Mouse (Mus musculus): ENCODE measurements around the gene Mark3. TPM values are rescaled to one million over a fixed set of nuclear protein-coding genes. Genes with fewer than 3 reads are reported as not detected.
A peak's percentile ranks its signal among the peaks of the same experiment; 100 is the strongest.
"Not testable (repeated sequence)": the region's sequence is repeated elsewhere in the genome, so short reads cannot be mapped to it uniquely, and the experiment has no call there.

The Mark3 gene
- polyA plus RNA-seq, 1 experiment from 2014 or later, result 20.7 TPM

DNA sequence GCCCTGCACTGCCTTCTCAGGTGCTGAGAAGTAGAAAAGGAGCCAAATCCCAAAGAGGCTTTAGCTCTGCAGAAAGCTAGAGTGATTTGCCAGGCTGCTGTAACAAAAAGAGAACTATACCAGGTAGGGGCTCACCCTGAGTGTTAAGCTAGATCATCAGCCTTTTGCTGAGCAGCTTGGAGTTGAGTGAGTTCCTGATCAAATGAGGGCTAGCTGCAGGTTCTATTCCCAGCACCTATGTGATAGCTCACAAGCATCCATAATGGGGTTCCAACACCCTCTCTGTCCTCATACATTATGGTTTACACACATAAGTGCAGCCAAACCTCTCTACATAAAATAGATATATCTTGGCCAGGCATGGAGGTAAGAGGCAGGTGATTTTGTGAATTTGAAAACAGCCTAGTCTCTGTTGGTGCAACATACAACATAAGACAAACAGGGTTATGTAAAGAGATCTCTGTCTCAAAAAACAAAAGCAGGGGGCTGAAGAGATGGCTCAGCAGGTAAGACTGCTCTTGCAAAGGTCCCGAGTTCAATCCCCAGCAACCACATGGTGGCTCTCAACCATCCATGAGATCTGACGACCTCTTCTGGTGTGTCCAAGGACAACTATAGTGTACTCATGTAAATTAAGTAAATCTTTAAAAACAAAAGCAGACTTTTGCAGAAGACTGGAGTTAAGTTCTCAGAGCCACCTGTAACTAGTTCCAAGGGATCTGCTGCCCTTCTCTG, 25.6 kb upstream of the Mark3 start:
- Histone ChIP-seq H3K36me3 (ENCODE audit: inconsistent target) (peaks cover 28% of the 10 kb centered on the region), H3K27ac (no peak overlapping the region), H3K79me2 (ENCODE audit: inconsistent target) (peaks cover 4% of the 10 kb centered on the region; the same call in 1 of the 2 replicates), H3K4me3 (ENCODE audit: inconsistent target) (no peak overlapping the region)
- WGBS (ENCODE audit: missing documents), result 94% methylated on average over 2 of the region's 2 CpGs

DNA sequence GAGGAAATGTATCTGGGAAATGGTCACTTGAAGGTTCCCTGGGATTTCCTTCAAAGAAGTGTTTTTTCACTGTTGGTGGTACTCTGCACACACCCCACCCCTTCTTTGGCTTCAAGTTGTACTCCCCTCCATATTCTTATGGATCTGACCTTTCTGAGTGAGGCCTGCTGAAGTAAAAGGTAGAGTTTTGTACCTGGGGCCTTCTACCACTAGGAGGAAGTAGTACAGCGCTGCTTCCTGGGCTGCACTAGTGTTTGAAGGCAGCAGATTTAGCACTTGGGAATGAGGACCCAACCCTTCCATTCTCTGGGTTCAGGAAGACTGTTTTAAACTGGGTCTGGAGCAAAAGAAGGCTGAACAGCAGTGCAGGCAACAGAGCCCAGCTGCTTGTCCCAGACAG, 23.6 kb upstream of the Mark3 start:
- no peak overlapping the region for H3K27ac ChIP-seq
- no peaks in the 10 kb centered on the region for H3K79me2 ChIP-seq (ENCODE audit: inconsistent target)
- H3K4me3 ChIP-seq (ENCODE audit: inconsistent target), result no peak overlapping the region
- H3K36me3 ChIP-seq (ENCODE audit: inconsistent target), result peaks cover 13% of the 10 kb centered on the region
- 38% methylated on average over 1 of the region's 1 CpGs for whole genome bisulfite sequencing (ENCODE audit: missing documents)

GRCm38 (mm10) chr12:111552342-111552741, 22.0 kb upstream of the Mark3 start:
- Histone ChIP-seq H3K79me2 (ENCODE audit: inconsistent target) (no peaks in the 10 kb centered on the region), H3K4me3 (ENCODE audit: inconsistent target) (no peak overlapping the region), H3K27ac (no peak overlapping the region), H3K36me3 (ENCODE audit: inconsistent target) (peaks cover 3% of the 10 kb centered on the region)
- WGBS (ENCODE audit: missing documents), result 90% methylated on average over 8 of the region's 8 CpGs

- no peaks in the 10 kb centered on the region for H3K36me3 ChIP-seq (ENCODE audit: inconsistent target)
- H3K27ac ChIP-seq, result no peak overlapping the region
- H3K79me2 ChIP-seq (ENCODE audit: inconsistent target), result no peaks in the 10 kb centered on the region
- WGBS (ENCODE audit: missing documents), result 61% methylated on average over 4 of the region's 4 CpGs
- H3K4me3 ChIP-seq (ENCODE audit: inconsistent target), result no peak overlapping the region
Observed at GRCm38 (mm10) chr12:111555357-111555756, 19.0 kb upstream of the Mark3 start.

GRCm38 (mm10) chr12:111555893-111556292, 18.4 kb upstream of the Mark3 start:
- 95% methylated on average over 3 of the region's 5 CpGs for WGBS (ENCODE audit: missing documents)
- not testable (repeated sequence) for H3K4me3 ChIP-seq (ENCODE audit: inconsistent target)

DNA sequence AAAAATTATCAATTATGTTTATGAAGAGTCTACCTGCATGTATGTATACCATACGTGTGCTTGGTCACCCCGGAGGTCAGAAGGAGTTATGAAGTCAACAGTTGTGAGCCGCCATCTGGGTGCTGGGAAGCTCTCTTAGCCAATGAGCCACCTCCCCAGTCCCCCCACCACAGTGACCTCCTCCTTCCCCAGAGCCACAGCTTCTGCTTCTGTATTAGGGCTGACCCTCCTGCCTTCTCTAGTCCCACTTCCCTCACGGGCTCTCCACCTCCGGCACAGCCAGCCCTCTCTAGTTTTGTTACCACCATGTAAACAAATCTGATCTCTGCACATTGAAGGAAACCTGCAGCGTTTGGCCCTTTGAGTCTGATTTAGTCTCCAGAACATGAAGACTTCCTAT, 16.8 kb upstream of the Mark3 start:
- no peaks in the 10 kb centered on the region for H3K36me3 ChIP-seq (ENCODE audit: inconsistent target)
- no peaks in the 10 kb centered on the region for H3K79me2 ChIP-seq (ENCODE audit: inconsistent target)
- H3K27ac ChIP-seq, result no peak overlapping the region
- 3% methylated on average over 6 of the region's 6 CpGs for WGBS (ENCODE audit: missing documents)
- no peak overlapping the region for H3K4me3 ChIP-seq (ENCODE audit: inconsistent target)

More at GRCm38 (mm10) chr12:111555893-111556292, 18.4 kb upstream of the Mark3 start:
- not testable (repeated sequence) for H3K36me3 ChIP-seq (ENCODE audit: inconsistent target); H3K79me2 ChIP-seq (ENCODE audit: inconsistent target); H3K27ac ChIP-seq

- Histone ChIP-seq H3K36me3 (ENCODE audit: inconsistent target) (no peaks in the 10 kb centered on the region), H3K79me2 (ENCODE audit: inconsistent target) (no peaks in the 10 kb centered on the region), H3K4me3 (ENCODE audit: inconsistent target) (no peak overlapping the region), H3K27ac (no peak overlapping the region)
- 79% methylated on average over 2 of the region's 2 CpGs for WGBS (ENCODE audit: missing documents)
Observed at GRCm38 (mm10) chr12:111558655-111559054, 15.7 kb upstream of the Mark3 start.

GRCm38 (mm10) chr12:111559647-111560258, 14.6 kb upstream of the Mark3 start:
- H3K4me3 ChIP-seq (ENCODE audit: inconsistent target), result peak overlapping the region; percentile 8; the same call in 1 of the 2 replicates
- no peaks in the 10 kb centered on the region for H3K36me3 ChIP-seq (ENCODE audit: inconsistent target)
- H3K79me2 ChIP-seq (ENCODE audit: inconsistent target), result no peaks in the 10 kb centered on the region
- 0 out of 2 replicates have a peak overlapping the region, but pooled peaks have one; percentile 13 for H3K27ac ChIP-seq
- WGBS (ENCODE audit: missing documents), result 4% methylated on average over 18 of the region's 18 CpGs

DNA sequence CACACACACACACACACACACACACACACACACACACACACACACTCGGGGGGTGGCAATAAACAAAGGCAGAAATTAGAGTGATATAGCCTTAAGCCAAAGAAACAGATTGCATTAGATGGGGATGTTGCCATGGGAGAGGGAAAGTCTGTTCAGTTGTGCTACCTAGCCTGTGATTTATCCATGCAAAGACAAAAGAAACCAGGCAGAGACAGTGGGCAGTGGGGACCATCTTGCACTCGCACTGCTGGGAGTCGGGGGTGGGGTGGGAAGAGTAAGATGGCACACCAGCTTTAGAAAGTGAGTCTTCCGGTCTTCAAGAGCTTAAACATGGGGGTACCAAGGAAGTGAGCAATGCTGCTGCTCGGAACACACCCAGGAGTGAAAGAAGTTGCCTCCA, 14.0 kb upstream of the Mark3 start:
- Histone ChIP-seq H3K36me3 (ENCODE audit: inconsistent target) (no peaks in the 10 kb centered on the region), H3K79me2 (ENCODE audit: inconsistent target) (no peaks in the 10 kb centered on the region), H3K27ac (no peak overlapping the region), H3K4me3 (ENCODE audit: inconsistent target) (no peak overlapping the region)
- WGBS (ENCODE audit: missing documents), result 71% methylated on average over 5 of the region's 5 CpGs

DNA sequence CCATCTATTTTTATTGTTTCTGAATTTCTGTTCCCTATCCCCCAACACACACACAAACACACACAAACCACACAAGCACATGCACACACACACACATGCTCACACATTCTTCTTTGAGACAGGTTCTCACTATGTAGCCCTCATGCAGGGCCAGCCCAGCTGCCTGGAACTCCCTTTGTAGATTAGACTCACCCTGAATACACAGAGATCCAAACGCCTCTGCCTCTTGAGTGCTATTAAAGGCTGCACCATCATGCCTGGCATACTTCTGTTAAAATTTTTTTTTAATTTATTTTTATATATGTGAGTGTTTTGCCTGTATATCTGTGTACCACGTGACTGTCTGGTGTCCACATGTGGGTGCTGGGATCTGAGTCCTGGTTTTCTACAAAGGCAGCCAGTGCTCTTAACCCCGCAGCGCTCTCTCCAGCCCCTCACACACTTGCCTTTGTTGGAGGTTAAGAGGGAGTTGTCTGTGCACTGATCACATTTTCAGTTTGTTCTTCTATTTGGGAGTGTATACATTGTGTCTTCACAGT, 12.0 kb upstream of the Mark3 start:
- Histone ChIP-seq H3K27ac (no peak overlapping the region), H3K36me3 (ENCODE audit: inconsistent target) (no peaks in the 10 kb centered on the region), H3K79me2 (ENCODE audit: inconsistent target) (no peaks in the 10 kb centered on the region), H3K4me3 (ENCODE audit: inconsistent target) (no peak overlapping the region)
- 83% methylated on average over 4 of the region's 4 CpGs for WGBS (ENCODE audit: missing documents)

- H3K79me2 ChIP-seq (ENCODE audit: inconsistent target), result no peaks in the 10 kb centered on the region
Observed at GRCm38 (mm10) chr12:111563076-111563629, 11.2 kb upstream of the Mark3 start.

GRCm38 (mm10) chr12:111565363-111565762, 9.0 kb upstream of the Mark3 start:
- Histone ChIP-seq H3K79me2 (ENCODE audit: inconsistent target) (no peaks in the 10 kb centered on the region), H3K4me3 (ENCODE audit: inconsistent target) (no peak overlapping the region), H3K36me3 (ENCODE audit: inconsistent target) (no peaks in the 10 kb centered on the region), H3K27ac (no peak overlapping the region)
- WGBS (ENCODE audit: missing documents), result 79% methylated on average over 5 of the region's 5 CpGs

More at GRCm38 (mm10) chr12:111563076-111563629, 11.2 kb upstream of the Mark3 start:
- Histone ChIP-seq H3K36me3 (ENCODE audit: inconsistent target) (no peaks in the 10 kb centered on the region), H3K4me3 (ENCODE audit: inconsistent target) (no peak overlapping the region), H3K27ac (no peak overlapping the region)
- 79% methylated on average over 4 of the region's 5 CpGs for whole genome bisulfite sequencing (ENCODE audit: missing documents)

DNA sequence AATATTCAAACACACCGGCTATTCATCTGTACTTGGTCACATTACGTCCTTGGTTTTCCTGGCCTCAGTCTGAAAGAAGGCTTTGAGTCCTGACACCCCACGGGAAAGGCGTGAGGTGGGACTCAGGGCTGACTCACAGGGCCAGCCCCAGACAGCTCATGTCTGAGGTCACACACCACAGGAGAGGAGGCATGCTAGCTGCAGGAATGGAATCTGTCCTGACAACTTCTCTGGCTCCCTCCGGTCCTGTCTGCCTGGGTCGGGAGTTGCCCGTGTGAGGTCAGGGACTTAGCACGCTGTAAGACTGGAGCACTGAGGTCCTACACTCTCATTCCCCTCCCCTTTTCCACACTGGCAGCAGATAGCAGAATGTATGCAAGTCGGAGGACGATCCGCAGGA, 5.5 kb upstream of the Mark3 start:
- Histone ChIP-seq H3K79me2 (ENCODE audit: inconsistent target) (no peaks in the 10 kb centered on the region), H3K36me3 (ENCODE audit: inconsistent target) (no peaks in the 10 kb centered on the region), H3K27ac (no peak overlapping the region), H3K4me3 (ENCODE audit: inconsistent target) (no peak overlapping the region)
- 92% methylated on average over 11 of the region's 11 CpGs for WGBS (ENCODE audit: missing documents)

DNA sequence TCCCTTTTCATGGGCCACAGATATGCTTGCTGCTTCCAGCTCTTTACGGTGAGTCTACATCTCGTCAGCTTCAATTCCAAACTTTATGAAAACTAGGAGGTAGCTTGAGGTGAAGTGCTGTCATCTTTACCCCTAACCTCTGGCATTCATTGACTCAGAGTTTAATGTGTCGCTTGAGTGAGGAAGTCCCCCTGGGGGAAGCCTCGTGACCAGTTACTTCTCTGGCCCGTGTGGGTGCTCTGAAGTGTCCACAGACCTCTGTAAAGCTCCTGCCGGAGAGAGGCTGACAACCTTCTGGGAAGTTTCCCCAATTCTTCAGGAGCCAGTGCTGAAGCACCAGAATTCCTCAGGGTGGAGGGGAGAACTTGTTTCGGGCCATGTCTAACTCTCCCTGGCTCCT, 1.9 kb upstream of the Mark3 start:
- peaks cover 26% of the 10 kb centered on the region for H3K79me2 ChIP-seq (ENCODE audit: inconsistent target)
- H3K27ac ChIP-seq, result no peak overlapping the region
- no peak overlapping the region for H3K4me3 ChIP-seq (ENCODE audit: inconsistent target)
- H3K36me3 ChIP-seq (ENCODE audit: inconsistent target), result no peaks in the 10 kb centered on the region
- WGBS (ENCODE audit: missing documents), result 75% methylated on average over 7 of the region's 7 CpGs

DNA sequence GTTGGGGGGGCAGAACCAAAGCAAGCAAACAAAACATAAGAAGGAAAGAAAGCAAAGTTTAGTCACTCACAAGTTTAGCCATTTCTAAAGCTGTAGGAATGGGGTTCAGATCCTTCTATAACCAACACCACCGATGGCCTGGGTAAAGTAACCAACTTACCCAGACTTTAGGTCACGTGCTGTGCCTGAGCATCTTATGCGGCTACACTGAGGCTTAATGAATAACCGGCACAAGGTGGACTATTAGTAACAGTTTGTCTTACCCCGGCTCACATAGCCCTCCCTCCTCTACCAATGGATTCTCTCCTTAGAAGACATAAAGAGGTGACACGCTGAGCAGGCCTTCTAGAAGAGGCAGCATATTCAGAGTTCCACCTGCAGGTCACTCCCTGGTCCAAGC, 1.0 kb upstream of the Mark3 start:
- Histone ChIP-seq H3K4me3 (ENCODE audit: inconsistent target) (no peak overlapping the region), H3K36me3 (ENCODE audit: inconsistent target) (no peaks in the 10 kb centered on the region), H3K27ac (no peak overlapping the region), H3K79me2 (ENCODE audit: inconsistent target) (peaks cover 35% of the 10 kb centered on the region)
- 87% methylated on average over 6 of the region's 6 CpGs for WGBS (ENCODE audit: missing documents)
